Mouse (Mus musculus): ENCODE measurements around the gene Mrpl37.

Mrpl37 gene

DNA sequence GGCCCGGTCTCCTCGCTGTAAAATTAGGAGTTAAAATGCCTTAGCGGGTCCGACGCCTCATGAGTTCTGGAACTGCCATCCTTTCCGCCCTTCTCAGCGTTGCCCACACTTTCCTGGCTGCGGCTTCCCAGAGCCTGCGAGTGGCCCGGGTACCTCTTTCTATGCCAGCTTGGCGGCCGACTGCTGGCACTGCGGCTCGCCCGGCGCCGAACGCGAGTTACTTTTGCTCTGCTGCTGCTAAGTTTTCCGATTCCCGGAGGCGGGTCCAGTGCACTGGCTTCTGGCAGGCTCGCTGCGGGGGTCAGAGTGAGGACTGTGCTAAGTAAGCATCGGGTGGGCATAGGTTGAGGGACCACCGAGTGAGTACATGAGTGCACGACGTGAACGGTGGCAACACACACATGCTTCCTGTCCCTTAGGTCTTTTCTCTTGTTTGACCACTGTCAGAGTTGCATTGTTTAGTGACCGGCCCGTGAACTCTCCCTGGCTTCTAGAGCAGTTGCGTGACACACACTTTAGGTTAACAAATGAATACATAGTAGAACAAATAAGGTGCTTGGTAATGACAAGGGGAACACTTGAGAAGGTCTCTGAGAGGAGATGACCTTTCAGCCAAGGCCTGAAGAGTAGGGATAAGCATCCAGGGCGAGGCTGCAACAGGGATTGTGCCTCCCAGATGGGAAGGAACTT, 628 bp upstream of the Mrpl37 start:
- no peak for DNase-seq (ENCODE audit: low read depth, low spot score)

DNA sequence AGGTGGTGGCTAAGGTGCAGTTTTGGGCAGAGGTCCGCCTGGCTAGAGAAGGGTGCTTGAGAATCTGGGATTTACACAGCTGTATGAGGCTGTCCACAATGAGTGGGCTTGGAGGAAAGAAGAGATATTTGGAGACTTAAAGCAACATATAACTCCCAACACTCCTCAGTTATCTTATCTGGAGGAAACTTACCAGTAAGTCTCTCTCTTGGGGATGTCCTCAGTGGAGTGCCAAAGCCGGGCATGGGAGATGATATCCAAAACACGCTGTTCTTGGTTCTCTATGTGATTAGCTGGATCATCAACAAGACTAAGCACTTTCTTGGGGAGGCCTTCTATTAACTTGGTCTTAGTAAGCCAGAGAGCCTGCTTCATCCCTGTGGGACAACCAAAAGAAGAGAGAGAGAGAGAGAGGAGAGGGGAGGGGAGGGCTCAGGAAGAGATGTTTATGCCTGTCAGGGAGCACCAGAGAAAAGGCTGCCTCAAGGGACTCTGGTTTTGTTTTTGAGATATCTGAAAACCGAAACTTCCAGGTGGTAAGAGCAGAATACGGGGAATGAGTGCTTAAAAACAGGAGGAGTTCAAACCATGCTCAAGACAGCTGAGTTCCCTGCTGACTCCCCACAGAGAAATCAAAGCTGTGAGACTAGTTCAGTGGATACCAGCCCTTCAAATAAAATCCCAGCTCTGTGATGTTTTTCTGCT, 2.1 kb downstream of the Mrpl37 start:
- no peak for DNase-seq (ENCODE audit: low read depth, low spot score)

DNA sequence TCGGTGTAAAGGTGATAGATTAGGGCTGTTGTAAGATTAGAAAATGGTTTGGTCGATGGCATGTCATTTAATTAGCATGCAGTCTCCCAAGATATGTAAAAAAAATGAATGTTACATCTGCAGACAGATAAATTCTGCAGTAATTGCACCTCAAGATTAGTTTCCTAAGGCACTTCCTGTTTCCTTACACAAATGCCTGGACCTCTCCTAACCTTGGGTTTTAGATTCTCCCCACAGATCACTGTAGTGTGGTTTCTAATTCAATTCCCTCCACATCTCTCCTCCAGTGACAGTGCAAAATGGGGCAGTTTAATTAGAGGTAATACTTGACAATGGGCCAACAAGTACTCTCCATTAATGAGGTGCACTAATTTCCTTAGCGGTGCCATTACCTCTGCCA, 3.5 kb downstream of the Mrpl37 start:
- no peak for DNase-seq (ENCODE audit: low read depth, low spot score)

DNA sequence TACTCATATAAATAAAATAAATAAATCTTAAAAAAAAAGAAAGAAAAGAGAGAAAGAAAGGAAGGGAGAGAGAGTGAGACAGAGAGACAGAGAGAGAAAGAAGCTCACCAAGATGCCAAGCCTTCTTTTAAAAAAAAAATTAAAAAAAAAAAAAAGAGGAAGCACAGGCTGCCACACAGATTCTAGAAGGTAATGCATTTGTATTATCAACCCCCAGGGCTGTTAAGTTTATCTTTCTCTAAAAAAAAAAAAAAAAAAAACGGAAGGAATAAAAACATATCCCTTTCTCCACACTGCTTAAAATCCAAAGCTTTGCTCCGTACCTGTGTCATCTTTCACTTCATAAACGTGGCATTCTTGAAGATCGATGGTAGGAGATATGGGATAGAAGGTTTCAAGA, 5.1 kb downstream of the Mrpl37 start:
- no peak for DNase-seq (ENCODE audit: low read depth, low spot score)

DNA sequence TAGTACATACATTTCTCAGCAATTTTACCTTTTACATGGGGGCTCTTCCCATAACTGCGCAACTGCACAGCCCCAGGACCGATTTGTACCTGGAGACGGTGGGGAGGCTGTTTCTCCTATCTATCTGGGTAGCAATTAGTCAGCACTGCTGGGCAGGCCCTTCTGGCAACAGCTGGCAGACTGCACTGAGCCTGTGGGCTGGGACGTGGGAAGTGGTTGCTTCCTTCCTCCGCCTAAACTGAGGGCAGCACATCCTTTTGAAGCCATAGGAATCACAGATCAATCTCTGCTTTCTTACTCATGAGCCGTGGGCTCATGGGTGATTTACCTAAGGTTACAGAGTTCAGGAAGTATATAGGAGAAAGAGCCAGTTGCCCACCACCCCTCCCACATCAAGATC, 7.9 kb downstream of the Mrpl37 start:
- peak; percentile 42 for DNase-seq (ENCODE audit: low read depth, low spot score)

DNA sequence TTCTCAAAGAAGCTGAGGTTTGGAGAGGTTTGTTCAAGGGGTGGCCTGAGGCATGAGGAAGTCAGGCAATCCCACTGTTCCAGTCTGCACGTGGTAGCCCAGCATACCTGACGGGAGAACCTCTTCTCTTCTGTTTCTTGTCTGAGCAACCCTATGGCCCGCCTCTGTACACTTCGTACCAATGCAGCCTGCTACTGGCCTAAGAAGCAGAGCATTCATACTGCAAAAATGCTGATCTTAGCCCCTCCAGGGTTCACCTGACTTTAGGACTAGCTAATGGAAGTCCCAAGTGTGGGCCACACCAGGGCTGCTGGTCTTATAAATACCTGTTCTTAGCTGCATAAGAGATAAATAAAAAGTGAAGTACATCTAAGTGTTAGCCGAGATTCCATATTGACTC, 8.3 kb downstream of the Mrpl37 start:
- DNase-seq (ENCODE audit: low read depth, low spot score): no peak

DNA sequence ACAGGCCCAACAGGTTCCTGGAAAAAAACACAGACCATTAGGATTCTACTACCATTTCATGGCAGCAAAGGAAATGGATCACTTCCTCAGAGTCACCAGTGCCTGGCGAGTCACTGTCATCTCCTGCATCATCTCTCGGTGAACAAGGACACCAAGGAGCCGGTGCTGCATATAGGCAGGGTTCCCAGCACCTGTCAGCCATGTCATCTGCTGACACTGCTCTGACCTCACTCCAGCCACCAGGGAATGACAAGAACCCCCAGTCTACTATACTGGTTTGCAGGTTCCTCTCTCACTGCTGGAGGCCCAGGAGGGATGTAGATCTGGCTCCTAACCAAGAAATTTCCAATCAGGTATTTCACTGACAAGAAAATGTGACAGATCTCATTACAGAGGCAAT, 10.6 kb downstream of the Mrpl37 start:
- DNase-seq (ENCODE audit: low read depth, low spot score): no peak

DNA sequence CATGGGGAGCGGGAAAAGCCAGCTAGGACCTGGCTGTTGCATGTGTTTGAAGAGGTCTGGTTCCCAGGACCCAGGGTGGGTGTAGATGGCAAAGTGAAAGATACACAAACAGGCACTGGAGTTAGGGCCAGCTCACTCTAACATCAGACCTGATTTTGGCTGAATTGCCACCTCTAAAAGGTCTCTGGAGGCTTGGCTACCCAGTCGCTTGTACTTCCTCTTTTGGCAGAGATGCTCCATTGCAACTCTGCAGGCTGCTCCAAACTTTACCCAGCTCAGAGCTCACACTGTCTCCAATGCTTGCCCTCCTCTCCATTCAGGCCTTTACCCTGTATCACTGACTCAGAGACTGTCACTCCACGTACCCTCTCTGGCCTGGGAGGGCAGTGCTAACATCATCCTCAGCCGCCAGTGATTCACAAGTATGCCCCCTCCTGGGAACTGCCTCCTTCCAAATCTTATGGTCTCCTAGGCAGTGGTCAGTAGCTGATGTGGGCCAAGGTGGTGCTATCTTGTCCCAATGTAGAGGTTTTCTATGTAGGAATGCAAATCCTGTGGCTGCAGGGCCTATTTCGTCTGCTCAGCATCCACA, 13.6 kb downstream of the Mrpl37 start:
- DNase-seq (ENCODE audit: low read depth, low spot score): no peak

DNA sequence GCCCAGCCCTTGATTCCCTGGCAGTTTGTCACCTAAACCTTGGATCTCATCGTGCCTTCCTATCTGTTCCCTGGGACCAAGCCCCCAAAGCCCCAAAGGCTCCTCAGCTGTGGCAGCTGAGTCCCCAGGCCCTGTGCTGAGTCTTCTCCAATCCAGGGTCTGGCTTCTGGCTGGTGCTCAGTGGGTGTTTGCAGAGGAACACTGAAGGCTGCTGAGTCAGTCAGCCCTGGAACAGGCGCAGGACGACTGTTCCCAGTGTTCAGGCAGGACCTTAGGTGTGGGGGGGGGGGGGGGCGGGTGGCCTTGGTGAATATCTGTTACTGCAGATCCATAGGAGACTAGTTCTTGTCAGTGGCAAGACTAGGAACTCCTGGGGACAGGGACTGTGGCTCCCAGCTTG, 14.8 kb downstream of the Mrpl37 start:
- peak; percentile 51 for DNase-seq (ENCODE audit: low read depth, low spot score)

DNA sequence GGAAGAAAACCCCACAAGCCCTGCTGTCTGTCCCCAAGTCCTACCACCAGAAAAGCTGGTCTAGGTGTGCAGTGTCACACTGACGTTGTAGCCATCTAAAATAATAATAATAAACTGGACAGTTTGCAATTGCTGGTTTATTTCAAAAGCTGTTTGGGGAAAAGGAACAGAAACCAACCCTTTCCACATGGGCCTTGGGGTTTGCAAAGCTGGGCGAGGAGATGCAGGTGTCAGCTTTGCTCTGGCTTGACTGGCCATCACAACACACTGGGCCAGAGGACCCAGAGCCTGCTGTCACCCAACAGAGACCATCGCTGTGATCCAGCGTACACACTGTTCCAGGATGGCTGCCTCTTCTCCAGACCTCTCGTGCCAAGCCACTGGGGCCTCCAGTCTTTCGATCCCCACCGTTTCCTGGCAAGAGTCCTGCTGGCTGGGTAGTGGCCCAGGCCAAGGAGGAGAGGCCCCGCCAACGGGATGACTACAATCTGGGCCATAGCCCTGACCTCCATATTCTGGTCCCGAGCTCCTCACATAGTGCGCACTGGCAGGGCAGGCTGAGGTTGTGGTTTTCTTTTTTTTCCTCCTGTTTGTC, 18.0 kb downstream of the Mrpl37 start:
- DNase-seq (ENCODE audit: low read depth, low spot score): peak; percentile 89

DNA sequence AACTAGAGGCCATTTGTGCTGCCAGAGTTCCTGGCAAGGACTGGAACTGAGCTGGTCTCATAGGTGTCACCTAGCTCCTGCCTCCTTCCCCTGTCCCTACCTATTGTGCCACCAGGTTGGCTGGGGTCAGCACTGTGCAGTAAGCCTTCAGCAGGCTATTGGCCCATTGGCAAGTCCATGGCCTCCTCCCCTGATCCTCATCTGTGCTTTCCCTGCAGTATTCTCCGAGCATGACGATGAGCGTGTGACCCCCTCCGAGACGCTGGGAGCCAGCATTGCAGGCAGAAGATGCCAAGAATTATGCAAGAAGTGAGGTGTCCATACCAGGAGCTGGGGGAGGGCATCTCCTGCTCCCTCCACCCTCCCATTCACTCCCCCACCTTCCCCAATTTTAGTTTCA, 18.9 kb downstream of the Mrpl37 start:
- DNase-seq (ENCODE audit: low read depth, low spot score): peak; percentile 42

DNA sequence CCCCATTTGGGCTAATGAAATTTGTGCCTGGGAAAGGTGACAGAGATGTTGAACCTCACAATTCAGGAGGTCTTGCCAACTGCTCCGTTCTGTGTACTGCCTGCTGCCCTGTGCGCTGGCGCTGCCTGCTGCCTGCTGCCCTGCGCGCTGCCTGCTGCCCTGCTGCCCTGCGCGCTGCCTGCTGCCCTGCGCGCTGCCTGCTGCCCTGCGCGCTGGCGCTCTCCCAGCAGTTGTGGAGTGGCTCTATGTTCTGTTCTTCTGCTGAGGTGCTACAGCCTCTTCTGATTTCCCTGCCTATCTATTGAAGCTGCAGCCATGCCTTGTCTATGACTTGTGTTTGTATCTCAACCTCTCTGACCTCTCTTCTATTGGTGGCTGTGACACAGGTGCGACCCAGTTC, 21.5 kb downstream of the Mrpl37 start:
- no peak for DNase-seq (ENCODE audit: low read depth, low spot score)

DNA sequence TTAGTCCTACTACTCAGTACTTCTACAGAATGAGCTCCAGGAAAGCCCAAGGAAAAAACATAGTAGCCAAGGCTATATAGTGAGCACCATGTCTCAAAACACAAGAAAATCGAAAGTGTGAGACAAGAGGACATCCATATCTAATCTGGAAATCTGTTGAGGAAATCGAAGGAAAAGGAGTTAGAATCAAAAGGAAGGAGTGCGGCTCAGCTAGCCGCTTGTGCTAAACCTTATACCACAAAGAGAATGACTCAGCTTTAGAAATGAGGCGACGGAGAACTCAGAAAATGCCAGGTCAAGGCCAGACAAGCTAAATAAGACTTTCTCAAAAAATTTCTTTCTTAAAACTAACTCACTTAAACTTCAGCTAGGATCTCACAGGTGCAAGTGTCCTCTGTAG, 24.4 kb downstream of the Mrpl37 start:
- DNase-seq (ENCODE audit: low read depth, low spot score): no peak

DNA sequence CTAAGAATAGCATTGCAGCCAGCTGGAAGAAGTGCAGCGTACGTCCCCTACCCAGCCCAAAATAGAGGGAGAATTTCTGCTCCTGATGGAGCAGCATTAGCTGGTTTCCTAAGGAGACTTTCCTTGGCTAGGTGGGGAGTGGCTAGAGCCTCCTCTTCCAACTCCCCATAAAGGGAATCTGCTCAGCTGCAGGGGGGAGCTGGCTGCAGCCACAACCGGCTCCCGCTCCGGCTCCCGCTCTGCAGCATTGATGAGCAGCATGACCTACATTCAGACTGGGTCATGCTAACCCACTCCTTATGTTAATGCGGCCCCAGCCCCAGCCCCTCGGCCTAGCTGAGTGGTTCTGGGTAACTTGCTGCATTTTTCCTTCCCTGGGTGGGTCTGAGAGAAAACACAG, 27.4 kb downstream of the Mrpl37 start:
- peak; percentile 64 for DNase-seq (ENCODE audit: low read depth, low spot score)

DNA sequence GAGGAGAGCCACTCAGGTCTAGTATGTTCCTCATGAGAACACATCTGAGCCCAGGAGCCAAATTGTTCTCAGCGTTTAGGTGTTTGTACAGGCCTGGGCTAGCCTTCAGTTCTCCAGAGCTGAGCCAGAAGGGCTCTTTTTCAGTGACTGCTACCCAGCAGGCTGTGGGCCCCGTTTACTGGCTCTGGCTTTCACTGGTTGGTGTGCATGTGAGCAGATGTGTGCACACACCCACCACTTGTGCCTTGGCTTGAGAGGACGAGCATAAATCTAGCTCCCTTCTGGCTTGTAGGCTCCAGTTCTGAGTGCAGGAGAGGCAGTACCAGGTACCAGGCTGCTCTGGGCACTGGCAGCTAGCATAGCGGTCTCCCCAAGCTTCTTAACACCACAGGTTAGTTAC, 28.4 kb downstream of the Mrpl37 start:
- DNase-seq (ENCODE audit: low read depth, low spot score): peak; percentile 67

DNA sequence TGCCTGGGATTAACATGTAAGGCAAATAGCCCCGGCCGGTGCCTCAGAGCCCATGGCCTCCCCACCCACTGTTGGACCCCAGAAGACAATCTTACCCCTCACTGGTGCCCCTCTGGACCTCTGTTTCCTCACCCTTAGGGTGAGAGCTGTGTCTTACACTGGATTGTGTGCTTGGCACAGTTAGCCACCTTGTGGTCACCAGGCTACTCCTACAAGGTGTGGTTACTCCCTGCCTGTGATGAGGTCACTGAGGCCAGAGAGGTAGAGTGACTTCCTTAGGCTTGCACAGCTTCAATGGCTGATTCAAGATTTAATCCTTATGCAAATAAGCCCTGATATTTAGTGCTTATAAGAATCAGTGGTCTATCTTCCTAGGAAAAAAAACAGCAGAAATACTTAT, 29.7 kb downstream of the Mrpl37 start:
- DNase-seq (ENCODE audit: low read depth, low spot score): no peak

DNA sequence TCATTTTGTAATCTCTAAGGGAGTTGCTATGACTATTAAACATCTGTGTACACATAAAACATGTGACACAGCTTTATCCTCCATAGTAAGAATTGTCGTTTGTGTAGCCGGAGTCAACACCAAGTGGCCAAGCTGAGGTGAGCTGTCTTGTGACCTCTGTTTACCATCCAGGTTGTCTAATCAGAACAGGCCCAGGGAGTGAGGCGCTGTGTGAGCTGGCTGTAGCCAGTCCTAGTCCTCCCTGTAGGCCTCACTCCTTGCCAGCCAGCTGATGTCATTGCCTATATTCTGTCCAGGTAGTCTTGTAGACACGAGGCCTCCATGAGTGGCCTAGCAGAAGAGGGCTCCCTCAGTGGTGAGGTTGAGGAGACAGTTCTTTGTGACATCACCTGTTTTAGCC, 31.0 kb downstream of the Mrpl37 start:
- no peak for DNase-seq (ENCODE audit: low read depth, low spot score)

DNA sequence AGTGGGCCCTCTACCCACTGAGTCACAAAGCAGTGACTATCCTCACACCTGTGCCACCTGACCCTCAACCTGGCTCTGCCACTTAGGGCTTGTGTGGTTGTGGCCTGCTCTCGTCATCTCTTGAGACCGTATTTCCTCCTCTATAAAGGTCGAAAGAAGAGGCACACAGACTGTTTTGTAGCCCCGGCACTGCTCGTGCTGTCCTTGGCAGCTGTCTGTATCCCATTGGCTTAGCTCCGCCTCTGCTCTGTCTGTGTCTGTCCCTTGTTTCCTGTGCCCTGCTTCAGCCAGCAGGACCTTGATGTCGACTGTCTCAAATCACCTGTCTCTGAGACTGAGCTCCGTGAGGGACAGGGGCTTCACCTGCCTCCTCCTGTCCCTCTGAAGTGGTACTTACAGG, 40.2 kb downstream of the Mrpl37 start:
- DNase-seq (ENCODE audit: low read depth, low spot score): peak; percentile 66

DNA sequence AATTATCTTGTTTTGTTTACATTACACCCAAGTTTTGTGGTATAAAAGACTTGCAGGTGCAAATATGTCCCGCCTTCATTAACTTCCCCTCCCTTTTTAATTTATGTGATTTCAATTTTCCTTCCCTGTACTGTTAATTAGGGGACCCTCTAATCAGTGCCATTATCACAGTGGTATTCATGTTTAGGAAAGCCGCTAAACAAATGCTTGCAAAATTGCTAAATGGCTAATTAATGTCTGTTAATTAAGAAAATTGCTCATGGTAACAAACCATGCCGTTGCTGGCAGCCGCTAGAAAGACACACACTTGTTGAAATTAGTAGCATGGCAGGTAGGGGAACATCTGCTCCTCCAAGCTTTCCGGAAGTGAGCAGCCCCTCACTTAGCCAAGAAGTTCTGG, 41.3 kb downstream of the Mrpl37 start:
- no peak for DNase-seq (ENCODE audit: low read depth, low spot score)

DNA sequence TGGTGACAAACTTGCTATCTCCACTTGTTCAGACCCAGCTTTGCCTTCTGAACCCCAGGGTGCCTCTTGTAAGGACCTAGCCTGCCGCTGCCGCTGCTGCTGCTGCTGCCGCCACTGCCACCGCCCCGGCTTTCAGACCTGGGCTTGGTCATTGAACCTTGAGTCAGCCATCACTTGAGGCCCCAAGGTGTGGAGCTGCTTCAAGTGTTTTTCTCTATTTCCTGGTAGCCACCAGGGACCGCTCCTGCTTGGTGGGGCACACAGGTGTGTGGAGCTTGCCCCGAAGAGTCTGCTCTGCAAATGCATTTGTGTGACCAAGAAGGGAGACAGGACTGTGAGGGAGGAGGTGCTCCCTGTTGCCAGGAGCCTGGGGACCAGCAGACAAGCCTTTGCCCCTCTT, 41.8 kb downstream of the Mrpl37 start:
- no peak for DNase-seq (ENCODE audit: low read depth, low spot score)

DNA sequence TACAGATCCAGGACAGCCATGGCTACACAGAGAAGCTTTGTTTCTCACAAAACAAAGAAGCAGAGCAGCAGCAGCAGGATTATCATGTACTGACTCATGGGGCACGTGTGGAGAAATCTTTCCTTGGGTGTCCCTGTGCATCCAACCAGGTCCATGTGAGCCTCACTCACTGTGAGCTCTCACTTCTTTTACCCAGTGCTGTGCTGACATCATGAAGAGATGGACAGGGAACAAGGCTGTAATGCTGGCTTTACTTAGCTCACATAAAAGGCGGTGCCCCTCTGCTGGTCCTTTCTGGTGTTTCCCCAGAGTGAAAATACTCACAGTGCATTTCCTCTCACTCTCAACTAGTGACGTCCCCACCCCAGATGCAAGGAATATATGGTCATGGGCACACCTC, 45.2 kb downstream of the Mrpl37 start:
- DNase-seq (ENCODE audit: low read depth, low spot score): no peak

DNA sequence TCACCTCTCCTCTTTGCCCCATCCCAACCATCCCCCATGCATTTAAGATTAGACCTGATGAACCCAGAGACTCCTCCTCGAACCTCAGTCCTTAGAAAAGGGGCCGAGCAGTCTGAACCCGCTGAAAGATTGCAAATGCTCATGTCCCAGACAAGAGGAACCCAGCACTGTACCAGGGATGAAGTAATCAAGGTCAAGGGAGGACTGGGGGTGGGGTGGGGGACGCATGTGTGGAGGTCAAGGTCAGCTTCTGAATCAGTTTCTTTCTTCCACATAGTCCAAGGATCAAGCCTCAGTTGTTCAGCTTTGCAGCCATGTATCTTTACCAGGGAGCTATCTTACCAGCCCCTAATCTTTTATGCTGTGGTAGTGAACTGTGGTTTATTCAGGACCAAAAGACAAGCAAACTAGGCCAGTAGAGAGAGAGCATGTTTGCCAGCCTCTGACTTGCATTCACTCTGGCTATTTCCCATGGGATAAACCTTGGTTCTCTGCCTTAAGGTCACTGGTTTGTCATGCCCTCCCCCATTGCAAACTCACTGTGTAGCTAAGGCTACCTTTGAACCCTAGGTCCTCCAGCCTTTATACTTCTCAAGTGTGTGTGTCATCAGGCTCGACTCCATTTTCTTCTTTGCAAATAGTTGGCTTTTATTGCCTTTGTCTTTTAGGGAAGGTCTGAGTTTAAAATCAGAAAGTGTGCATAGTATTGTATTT, 46.2 kb downstream of the Mrpl37 start:
- no peak for DNase-seq (ENCODE audit: low read depth, low spot score)

Data from brain, adult 2 months (tissue).